Mouse (Mus musculus) embryonic facial prominence, embryonic 12.5 days (tissue): ENCODE measurements around the gene Bcar1. TPM values are rescaled to one million over a fixed set of nuclear protein-coding genes. Genes with fewer than 3 reads are reported as not detected.

ENCODE experiments used
- ATAC-seq: fragments of 200-750 bp; cut with Nextera tagmentation; 2 replicates; pipeline ENCODE4 v1.8.0; 2017; ENCODE audit not compliant: insufficient number of reproducible peaks, insufficient read depth, low FRiP score, low TSS enrichment
- H3K27ac ChIP-seq: fragments of 300-500 bp; sonication (generic); 2 replicates; pipeline ENCODE4 v1.5.1; 2016; ENCODE audit warnings: mild to moderate bottlenecking
- H3K27me3 ChIP-seq: fragments of 300-500 bp; sonication (generic); 2 replicates; pipeline ENCODE4 v1.6.1; 2016; ENCODE audit warnings: mild to moderate bottlenecking, moderate library complexity
- H3K36me3 ChIP-seq: fragments of 300-500 bp; sonication (generic); 2 replicates; pipeline ENCODE4 v1.6.1; 2016; ENCODE audit warnings: mild to moderate bottlenecking
- H3K4me1 ChIP-seq: fragments of 300-500 bp; sonication (generic); 2 replicates; pipeline ENCODE4 v1.6.1; 2016
- H3K4me2 ChIP-seq: fragments of 300-500 bp; sonication (generic); replicated peaks from 2 replicates; pipeline ENCODE4 v1.6.1; 2016; ENCODE audit warnings: mild to moderate bottlenecking, moderate library complexity
- H3K4me3 ChIP-seq: fragments of 300-500 bp; sonication (generic); 2 replicates; pipeline ENCODE4 v1.5.1; 2016; ENCODE audit warnings: mild to moderate bottlenecking
- H3K9ac ChIP-seq: fragments of 300-500 bp; sonication (generic); 2 replicates; pipeline ENCODE4 v1.6.1; 2016; ENCODE audit warnings: mild to moderate bottlenecking, moderate library complexity
- H3K9me3 ChIP-seq: fragments of 300-500 bp; sonication (generic); 2 replicates; pipeline ENCODE4 v1.6.1; 2016; ENCODE audit warnings: mild to moderate bottlenecking, moderate library complexity
- WGBS: fragments of 180-500 bp; shearing (Covaris S2); methylation state at CpG from one replicate; pipeline ENCODE4 v1.1.7; 2016; 5-methylcytosine and 5-hydroxymethylcytosine counted together
- polyA plus RNA-seq: library from polyadenylated mRNA; unstranded; fragments of >200 nt; fragmentation: Nextera tagmentation; extraction: Ambion mirVana; gene quantifications from 2 replicates; pipeline ENCODE4 v1.2.1, GENCODE M21; 2016

Bcar1 gene
- polyA plus RNA-seq, 1 experiment from 2014 or later: 40.0 TPM

GRCm38 (mm10) chr8:111710777-111711485 is 32.7 kb downstream of the Bcar1 start:
- Histone ChIP-seq H3K4me3 (no peak overlapping the region), H3K4me2 (no peak overlapping the region), H3K27ac (no peak overlapping the region), H3K4me1 (peaks cover 7% of the 10 kb centered on the region; the same call in 1 of the 2 replicates), H3K27me3 (no peaks in the 10 kb centered on the region), H3K9ac (no peak overlapping the region), H3K9me3 (no peaks in the 10 kb centered on the region), H3K36me3 (peaks cover 73% of the 10 kb centered on the region)
- WGBS: 92% methylated on average over 20 of the region's 20 CpGs
- ATAC-seq: no peak

GRCm38 (mm10) chr8:111709223-111709622 is 34.4 kb downstream of the Bcar1 start:
- ATAC-seq: no peak
- Histone ChIP-seq H3K9me3 (no peaks in the 10 kb centered on the region), H3K4me1 (peaks cover 7% of the 10 kb centered on the region; the same call in 1 of the 2 replicates), H3K4me3 (no peak overlapping the region), H3K9ac (no peak overlapping the region), H3K36me3 (peaks cover 57% of the 10 kb centered on the region), H3K27me3 (no peaks in the 10 kb centered on the region), H3K4me2 (no peak overlapping the region), H3K27ac (no peak overlapping the region)
- WGBS: 77% methylated on average over 1 of the region's 1 CpGs

- Histone ChIP-seq H3K9me3 (no peaks in the 10 kb centered on the region), H3K27me3 (no peaks in the 10 kb centered on the region), H3K4me1 (peaks cover 7% of the 10 kb centered on the region; the same call in 1 of the 2 replicates), H3K4me2 (no peak overlapping the region), H3K36me3 (peaks cover 48% of the 10 kb centered on the region), H3K27ac (no peak overlapping the region), H3K9ac (no peak overlapping the region), H3K4me3 (no peak overlapping the region)
- 83% methylated on average over 6 of the region's 6 CpGs for WGBS
- no peak for ATAC-seq
These were observed 35.3 kb downstream of the Bcar1 start for GRCm38 (mm10) chr8:111708265-111708664.

- no peak overlapping the region for H3K4me2 ChIP-seq
- no peaks in the 10 kb centered on the region for H3K27me3 ChIP-seq
- H3K9me3 ChIP-seq: no peaks in the 10 kb centered on the region
- no peak overlapping the region for H3K9ac ChIP-seq
- WGBS: 66% methylated on average over 5 of the region's 5 CpGs
- no peak for ATAC-seq
- H3K4me1 ChIP-seq: peaks cover 7% of the 10 kb centered on the region; the same call in 1 of the 2 replicates
- peaks cover 23% of the 10 kb centered on the region for H3K36me3 ChIP-seq
- no peak overlapping the region for H3K4me3 ChIP-seq
- H3K27ac ChIP-seq: no peak overlapping the region
These were observed 37.9 kb downstream of the Bcar1 start for GRCm38 (mm10) chr8:111705699-111706098.

GRCm38 (mm10) chr8:111705222-111705621 is 38.4 kb downstream of the Bcar1 start:
- WGBS: 74% methylated on average over 3 of the region's 3 CpGs
- Histone ChIP-seq H3K4me1 (peaks cover 7% of the 10 kb centered on the region; the same call in 1 of the 2 replicates), H3K4me2 (no peak overlapping the region), H3K9ac (no peak overlapping the region), H3K36me3 (peaks cover 18% of the 10 kb centered on the region), H3K27me3 (no peaks in the 10 kb centered on the region), H3K4me3 (no peak overlapping the region), H3K27ac (no peak overlapping the region), H3K9me3 (no peaks in the 10 kb centered on the region)
- no peak for ATAC-seq

GRCm38 (mm10) chr8:111704585-111704984 is 39.0 kb downstream of the Bcar1 start:
- Histone ChIP-seq H3K9me3 (no peaks in the 10 kb centered on the region), H3K9ac (no peak overlapping the region), H3K4me1 (peaks cover 7% of the 10 kb centered on the region; the same call in 1 of the 2 replicates), H3K4me2 (no peak overlapping the region), H3K27ac (no peak overlapping the region), H3K27me3 (no peaks in the 10 kb centered on the region), H3K4me3 (no peak overlapping the region), H3K36me3 (peaks cover 12% of the 10 kb centered on the region)
- ATAC-seq: no peak
- 89% methylated on average over 12 of the region's 12 CpGs for WGBS

GRCm38 (mm10) chr8:111701380-111701779 is 42.2 kb downstream of the Bcar1 start:
- WGBS: 80% methylated on average over 9 of the region's 9 CpGs
- H3K9ac ChIP-seq: no peak overlapping the region

GRCm38 (mm10) chr8:111700740-111701139 is 42.9 kb downstream of the Bcar1 start:
- H3K27ac ChIP-seq: no peak overlapping the region
- no peak for ATAC-seq

More at GRCm38 (mm10) chr8:111701380-111701779, 42.2 kb downstream of the Bcar1 start:
- Histone ChIP-seq H3K4me1 (no peaks in the 10 kb centered on the region), H3K27ac (no peak overlapping the region), H3K4me2 (no peak overlapping the region), H3K27me3 (no peaks in the 10 kb centered on the region), H3K4me3 (no peak overlapping the region), H3K9me3 (no peaks in the 10 kb centered on the region), H3K36me3 (no peaks in the 10 kb centered on the region)
- no peak for ATAC-seq

GRCm38 (mm10) chr8:111700201-111700600 is 43.4 kb downstream of the Bcar1 start:
- whole genome bisulfite sequencing: 76% methylated on average over 3 of the region's 3 CpGs
- Histone ChIP-seq H3K4me1 (no peaks in the 10 kb centered on the region), H3K9ac (no peak overlapping the region), H3K27me3 (no peaks in the 10 kb centered on the region), H3K9me3 (no peaks in the 10 kb centered on the region), H3K36me3 (no peaks in the 10 kb centered on the region), H3K27ac (no peak overlapping the region), H3K4me3 (no peak overlapping the region), H3K4me2 (no peak overlapping the region)
- no peak for ATAC-seq

More at GRCm38 (mm10) chr8:111700740-111701139, 42.9 kb downstream of the Bcar1 start:
- no peaks in the 10 kb centered on the region for H3K4me1 ChIP-seq
- no peaks in the 10 kb centered on the region for H3K27me3 ChIP-seq
- WGBS: 81% methylated on average over 5 of the region's 5 CpGs
- H3K4me3 ChIP-seq: no peak overlapping the region
- H3K9ac ChIP-seq: no peak overlapping the region
- H3K4me2 ChIP-seq: no peak overlapping the region
- H3K36me3 ChIP-seq: no peaks in the 10 kb centered on the region
- no peaks in the 10 kb centered on the region for H3K9me3 ChIP-seq

- H3K4me2 ChIP-seq: no peak overlapping the region
- no peak overlapping the region for H3K27ac ChIP-seq
- H3K9me3 ChIP-seq: no peaks in the 10 kb centered on the region
- H3K4me1 ChIP-seq: no peaks in the 10 kb centered on the region
- H3K4me3 ChIP-seq: no peak overlapping the region
- no peak overlapping the region for H3K9ac ChIP-seq
- WGBS: 10% methylated on average over 1 of the region's 1 CpGs
- no peak for ATAC-seq
- no peaks in the 10 kb centered on the region for H3K36me3 ChIP-seq
- H3K27me3 ChIP-seq: no peaks in the 10 kb centered on the region
These were observed 44.6 kb downstream of the Bcar1 start for GRCm38 (mm10) chr8:111699035-111699434.

GRCm38 (mm10) chr8:111697655-111698054 is 46.0 kb downstream of the Bcar1 start:
- Histone ChIP-seq H3K4me2 (no peak overlapping the region), H3K27me3 (no peaks in the 10 kb centered on the region), H3K9ac (no peak overlapping the region), H3K27ac (no peak overlapping the region), H3K36me3 (no peaks in the 10 kb centered on the region), H3K4me1 (no peaks in the 10 kb centered on the region), H3K9me3 (no peaks in the 10 kb centered on the region), H3K4me3 (no peak overlapping the region)
- no peak for ATAC-seq
- 80% methylated on average over 10 of the region's 10 CpGs for WGBS

- H3K9me3 ChIP-seq: no peaks in the 10 kb centered on the region
- ATAC-seq: no peak
- H3K4me2 ChIP-seq: no peak overlapping the region
- no peak overlapping the region for H3K4me3 ChIP-seq
- no peaks in the 10 kb centered on the region for H3K4me1 ChIP-seq
- no peaks in the 10 kb centered on the region for H3K36me3 ChIP-seq
- no peaks in the 10 kb centered on the region for H3K27me3 ChIP-seq
- H3K9ac ChIP-seq: no peak overlapping the region
- no peak overlapping the region for H3K27ac ChIP-seq
- WGBS: 61% methylated on average over 7 of the region's 7 CpGs
These were observed 48.2 kb downstream of the Bcar1 start for GRCm38 (mm10) chr8:111695441-111695840.
